Mouse (Mus musculus): ENCODE measurements around the gene Fads2. TPM values are rescaled to one million over a fixed set of nuclear protein-coding genes. Genes with fewer than 3 reads are reported as not detected.

Fads2 gene
- polyA plus RNA-seq, 1 experiment from 2014 or later: 31.5 TPM

- Histone ChIP-seq H3K4me3 (ENCODE audit: low read length) (no peak overlapping the region), H3K4me1 (ENCODE audit: control insufficient read depth, insufficient read depth, low read length) (peaks cover 2% of the 10 kb centered on the region; the same call in 1 of the 2 replicates), H3K9me3 (replicated peaks; ENCODE audit: control insufficient read depth, low read length) (no peaks in the 10 kb centered on the region), H3K27ac (ENCODE audit: low read length) (no peak overlapping the region), H3K27me3 (ENCODE audit: control insufficient read depth, insufficient read depth, low read length) (no peaks in the 10 kb centered on the region), H3K9ac (ENCODE audit: low read length) (no peak overlapping the region), H3K36me3 (ENCODE audit: control insufficient read depth, insufficient read depth) (peaks cover 18% of the 10 kb centered on the region), H3K4me2 (ENCODE audit: low read depth, low read length) (no peak overlapping the region)
- 94% methylated on average over 2 of the region's 2 CpGs for WGBS
- ATAC-seq (replicated peaks; ENCODE audit: extremely low read depth, insufficient read depth, low FRiP score): no peak
Observed at GRCm38 (mm10) chr19:10061624-10062023, 39.9 kb downstream of the Fads2 start.

- Histone ChIP-seq H3K4me1 (ENCODE audit: control insufficient read depth, insufficient read depth, low read length) (peaks cover 2% of the 10 kb centered on the region; the same call in 1 of the 2 replicates), H3K27me3 (ENCODE audit: control insufficient read depth, insufficient read depth, low read length) (no peaks in the 10 kb centered on the region), H3K27ac (ENCODE audit: low read length) (peak overlapping the region; percentile 11; the same call in 1 of the 2 replicates), H3K9ac (ENCODE audit: low read length) (no peak overlapping the region), H3K4me2 (ENCODE audit: low read depth, low read length) (no peak overlapping the region), H3K4me3 (ENCODE audit: low read length) (no peak overlapping the region), H3K9me3 (replicated peaks; ENCODE audit: control insufficient read depth, low read length) (no peaks in the 10 kb centered on the region), H3K36me3 (ENCODE audit: control insufficient read depth, insufficient read depth) (peaks cover 24% of the 10 kb centered on the region)
- ATAC-seq (replicated peaks; ENCODE audit: extremely low read depth, insufficient read depth, low FRiP score): no peak
- WGBS: 48% methylated on average over 8 of the region's 8 CpGs
Observed at GRCm38 (mm10) chr19:10060783-10061590, 40.6 kb downstream of the Fads2 start.

- Histone ChIP-seq H3K9ac (ENCODE audit: low read length) (no peak overlapping the region), H3K4me3 (ENCODE audit: low read length) (no peak overlapping the region), H3K27me3 (ENCODE audit: control insufficient read depth, insufficient read depth, low read length) (no peaks in the 10 kb centered on the region), H3K36me3 (ENCODE audit: control insufficient read depth, insufficient read depth) (peaks cover 34% of the 10 kb centered on the region), H3K4me1 (ENCODE audit: control insufficient read depth, insufficient read depth, low read length) (peaks cover 2% of the 10 kb centered on the region; the same call in 1 of the 2 replicates), H3K4me2 (ENCODE audit: low read depth, low read length) (no peak overlapping the region), H3K27ac (ENCODE audit: low read length) (no peak overlapping the region), H3K9me3 (replicated peaks; ENCODE audit: control insufficient read depth, low read length) (no peaks in the 10 kb centered on the region)
- WGBS: 30% methylated on average over 10 of the region's 10 CpGs
- ATAC-seq (replicated peaks; ENCODE audit: extremely low read depth, insufficient read depth, low FRiP score): peak; percentile 30
Observed at GRCm38 (mm10) chr19:10059911-10060567, 41.5 kb downstream of the Fads2 start.

- Histone ChIP-seq H3K27ac (ENCODE audit: low read length) (no peak overlapping the region), H3K27me3 (ENCODE audit: control insufficient read depth, insufficient read depth, low read length) (no peaks in the 10 kb centered on the region)
- no peak for ATAC-seq (replicated peaks; ENCODE audit: extremely low read depth, insufficient read depth, low FRiP score)
Observed at GRCm38 (mm10) chr19:10058876-10059427, 42.6 kb downstream of the Fads2 start.

GRCm38 (mm10) chr19:10058352-10058825, 43.2 kb downstream of the Fads2 start:
- Histone ChIP-seq H3K27ac (ENCODE audit: low read length) (no peak overlapping the region), H3K9ac (ENCODE audit: low read length) (no peak overlapping the region), H3K27me3 (ENCODE audit: control insufficient read depth, insufficient read depth, low read length) (no peaks in the 10 kb centered on the region), H3K4me2 (ENCODE audit: low read depth, low read length) (no peak overlapping the region), H3K36me3 (ENCODE audit: control insufficient read depth, insufficient read depth) (peaks cover 50% of the 10 kb centered on the region), H3K4me1 (ENCODE audit: control insufficient read depth, insufficient read depth, low read length) (no peaks in the 10 kb centered on the region), H3K4me3 (ENCODE audit: low read length) (no peak overlapping the region), H3K9me3 (replicated peaks; ENCODE audit: control insufficient read depth, low read length) (no peaks in the 10 kb centered on the region)
- WGBS: 81% methylated on average over 1 of the region's 1 CpGs
- ATAC-seq (replicated peaks; ENCODE audit: extremely low read depth, insufficient read depth, low FRiP score): no peak

More at GRCm38 (mm10) chr19:10058876-10059427, 42.6 kb downstream of the Fads2 start:
- Histone ChIP-seq H3K9ac (ENCODE audit: low read length) (no peak overlapping the region), H3K4me3 (ENCODE audit: low read length) (no peak overlapping the region), H3K9me3 (replicated peaks; ENCODE audit: control insufficient read depth, low read length) (no peaks in the 10 kb centered on the region), H3K4me2 (ENCODE audit: low read depth, low read length) (no peak overlapping the region), H3K4me1 (ENCODE audit: control insufficient read depth, insufficient read depth, low read length) (no peaks in the 10 kb centered on the region; the same call in 1 of the 2 replicates), H3K36me3 (ENCODE audit: control insufficient read depth, insufficient read depth) (peaks cover 45% of the 10 kb centered on the region)
- 67% methylated on average over 9 of the region's 9 CpGs for WGBS

- H3K4me3 ChIP-seq (ENCODE audit: low read length): no peak overlapping the region
- H3K4me1 ChIP-seq (ENCODE audit: control insufficient read depth, insufficient read depth, low read length): no peaks in the 10 kb centered on the region
- H3K27me3 ChIP-seq (ENCODE audit: control insufficient read depth, insufficient read depth, low read length): no peaks in the 10 kb centered on the region
- no peak overlapping the region for H3K9ac ChIP-seq (ENCODE audit: low read length)
- H3K9me3 ChIP-seq (replicated peaks; ENCODE audit: control insufficient read depth, low read length): no peaks in the 10 kb centered on the region
- H3K27ac ChIP-seq (ENCODE audit: low read length): no peak overlapping the region
- H3K4me2 ChIP-seq (ENCODE audit: low read depth, low read length): no peak overlapping the region
- peaks cover 57% of the 10 kb centered on the region for H3K36me3 ChIP-seq (ENCODE audit: control insufficient read depth, insufficient read depth)
- WGBS: 54% methylated on average over 11 of the region's 11 CpGs
- no peak for ATAC-seq (replicated peaks; ENCODE audit: extremely low read depth, insufficient read depth, low FRiP score)
Observed at GRCm38 (mm10) chr19:10057486-10058351, 43.8 kb downstream of the Fads2 start.

GRCm38 (mm10) chr19:10056686-10057085, 44.9 kb downstream of the Fads2 start:
- Histone ChIP-seq H3K9ac (ENCODE audit: low read length) (no peak overlapping the region), H3K4me3 (ENCODE audit: low read length) (no peak overlapping the region), H3K36me3 (ENCODE audit: control insufficient read depth, insufficient read depth) (peaks cover 58% of the 10 kb centered on the region), H3K4me2 (ENCODE audit: low read depth, low read length) (no peak overlapping the region), H3K4me1 (ENCODE audit: control insufficient read depth, insufficient read depth, low read length) (no peaks in the 10 kb centered on the region), H3K27ac (ENCODE audit: low read length) (no peak overlapping the region), H3K27me3 (ENCODE audit: control insufficient read depth, insufficient read depth, low read length) (no peaks in the 10 kb centered on the region), H3K9me3 (replicated peaks; ENCODE audit: control insufficient read depth, low read length) (no peaks in the 10 kb centered on the region)
- ATAC-seq (replicated peaks; ENCODE audit: extremely low read depth, insufficient read depth, low FRiP score): no peak
- WGBS: 84% methylated on average over 3 of the region's 3 CpGs

GRCm38 (mm10) chr19:10055783-10056660, 45.5 kb downstream of the Fads2 start:
- no peak for ATAC-seq (replicated peaks; ENCODE audit: extremely low read depth, insufficient read depth, low FRiP score)
- Histone ChIP-seq H3K9ac (ENCODE audit: low read length) (no peak overlapping the region), H3K4me1 (ENCODE audit: control insufficient read depth, insufficient read depth, low read length) (peaks cover 3% of the 10 kb centered on the region; the same call in 1 of the 2 replicates), H3K4me2 (ENCODE audit: low read depth, low read length) (no peak overlapping the region), H3K27ac (ENCODE audit: low read length) (no peak overlapping the region), H3K27me3 (ENCODE audit: control insufficient read depth, insufficient read depth, low read length) (no peaks in the 10 kb centered on the region), H3K4me3 (ENCODE audit: low read length) (no peak overlapping the region), H3K36me3 (ENCODE audit: control insufficient read depth, insufficient read depth) (peaks cover 58% of the 10 kb centered on the region), H3K9me3 (replicated peaks; ENCODE audit: control insufficient read depth, low read length) (no peaks in the 10 kb centered on the region)
- WGBS: 84% methylated on average over 22 of the region's 22 CpGs
